Mouse (Mus musculus) layer of hippocampus, adult 9-10 months (tissue): ENCODE data around the gene Fam117a.

Experiments
- DNase-seq: peaks from one replicate; pipeline ENCODE4 v3.0.0; 2022; ENCODE audit warnings: low spot score

Gene Fam117a

DNA sequence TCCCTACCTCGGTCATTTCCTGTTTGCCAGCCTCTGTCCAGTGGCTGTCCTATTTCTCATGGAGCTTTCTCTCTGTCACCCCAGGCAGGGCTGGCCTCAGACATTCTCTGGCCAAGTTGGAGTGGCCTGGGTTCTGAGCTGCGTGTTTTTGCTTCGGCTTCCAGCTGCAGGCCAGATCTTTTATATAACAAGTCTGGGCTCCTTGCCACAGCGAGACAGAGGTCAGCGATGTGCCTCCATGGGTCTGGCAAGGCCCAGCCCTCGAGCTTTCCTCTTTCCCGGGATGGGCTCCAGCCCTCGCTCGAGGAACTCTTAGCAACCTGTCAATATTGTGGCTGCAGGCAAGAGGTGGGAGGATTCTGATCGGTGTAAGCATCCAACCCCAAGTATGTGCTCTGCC, 28.8 kb downstream of the Fam117a start:
- no peak for DNase-seq

DNA sequence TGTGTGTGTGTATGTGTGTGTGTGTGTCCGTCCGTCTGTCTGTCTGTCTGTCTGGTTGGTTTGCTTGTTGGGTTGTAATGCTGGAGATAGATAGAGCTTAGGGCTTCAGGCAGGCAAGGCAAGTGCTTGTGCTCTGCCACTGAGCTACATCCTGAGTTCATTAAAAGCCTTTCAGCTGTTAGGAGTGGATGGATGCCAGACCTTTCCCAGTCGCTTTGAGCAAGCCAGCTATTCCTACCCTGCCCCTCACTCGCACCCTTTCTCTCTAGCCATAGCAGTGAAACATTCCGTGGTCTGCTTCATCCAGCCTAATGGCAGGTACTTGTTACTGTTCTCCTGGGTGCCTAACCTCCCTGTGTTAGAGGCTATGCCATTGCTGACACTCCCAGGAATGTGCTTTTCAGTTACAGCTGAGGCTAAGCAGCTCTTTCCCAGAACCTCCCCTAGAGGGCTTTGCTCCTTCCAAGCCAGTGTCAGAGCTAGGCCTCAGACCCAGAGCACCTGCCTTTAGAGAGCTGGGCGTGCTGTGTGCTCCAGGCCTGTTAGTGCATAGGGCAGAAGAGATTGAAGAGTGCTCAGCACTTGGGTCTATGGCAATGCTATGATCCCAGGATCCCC, 29.6 kb downstream of the Fam117a start:
- DNase-seq, result no peak

DNA sequence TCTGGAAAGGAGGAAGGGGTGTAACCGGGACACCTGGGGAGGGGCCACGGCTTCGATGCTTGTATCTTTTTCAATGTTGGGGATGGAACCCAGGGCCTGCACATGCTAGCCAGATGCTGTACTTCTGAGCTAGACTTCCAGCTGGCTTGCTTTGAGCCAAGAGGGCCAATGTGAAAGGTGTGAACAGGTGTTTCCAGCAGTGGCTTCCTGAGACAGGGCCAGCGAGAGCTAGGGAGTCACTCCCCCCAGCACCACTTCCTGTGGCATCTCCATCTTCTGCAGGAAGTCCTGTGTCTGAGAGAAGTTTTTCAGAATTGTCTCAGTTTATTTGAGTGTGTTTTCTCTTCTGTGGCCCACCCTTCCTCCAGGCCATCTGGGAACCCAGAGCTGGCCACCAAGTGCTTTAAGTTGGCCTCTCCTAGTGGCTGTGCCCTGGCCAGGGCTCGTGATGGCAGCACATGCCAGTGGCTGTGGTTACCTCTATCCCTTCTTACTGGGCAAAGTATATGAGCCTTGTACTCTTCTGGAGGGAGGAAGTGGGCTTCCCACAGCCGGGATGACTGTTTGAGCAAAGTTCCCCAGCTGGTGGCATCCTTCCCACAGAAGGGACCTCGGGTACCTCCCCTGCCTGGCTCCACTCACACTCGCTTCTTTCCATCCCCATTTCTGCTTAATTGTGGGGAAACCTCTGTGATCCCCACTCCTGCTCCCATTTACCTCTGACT, 30.4 kb downstream of the Fam117a start:
- DNase-seq, result no peak

DNA sequence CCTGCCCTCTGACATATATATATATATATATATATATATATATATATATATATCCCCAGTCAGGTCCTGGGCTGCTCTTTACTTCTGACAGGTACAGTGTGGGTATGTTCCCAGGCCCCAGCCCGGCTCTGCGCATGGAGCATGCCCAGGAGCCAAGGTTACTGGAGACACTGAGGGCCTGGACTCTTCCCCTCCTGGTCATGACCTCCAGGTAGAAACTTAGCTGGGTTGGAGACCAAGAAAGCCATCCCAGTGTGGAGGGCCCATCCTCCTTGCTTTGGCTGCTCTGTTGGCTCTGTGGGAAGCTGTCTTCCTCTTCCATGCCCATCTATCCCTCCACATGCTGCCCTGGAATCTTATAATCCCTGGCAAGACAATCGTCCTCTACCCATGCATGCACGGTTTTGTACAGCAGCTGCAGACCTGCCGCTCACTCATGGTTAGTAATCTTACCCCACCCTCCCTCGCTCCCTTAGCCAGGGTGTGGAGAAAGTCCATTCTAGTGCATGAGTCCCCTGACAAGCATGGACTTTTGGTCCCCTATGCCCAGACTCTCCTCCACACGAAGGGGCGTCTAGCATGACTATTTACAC, 31.5 kb downstream of the Fam117a start:
- DNase-seq, result no peak

DNA sequence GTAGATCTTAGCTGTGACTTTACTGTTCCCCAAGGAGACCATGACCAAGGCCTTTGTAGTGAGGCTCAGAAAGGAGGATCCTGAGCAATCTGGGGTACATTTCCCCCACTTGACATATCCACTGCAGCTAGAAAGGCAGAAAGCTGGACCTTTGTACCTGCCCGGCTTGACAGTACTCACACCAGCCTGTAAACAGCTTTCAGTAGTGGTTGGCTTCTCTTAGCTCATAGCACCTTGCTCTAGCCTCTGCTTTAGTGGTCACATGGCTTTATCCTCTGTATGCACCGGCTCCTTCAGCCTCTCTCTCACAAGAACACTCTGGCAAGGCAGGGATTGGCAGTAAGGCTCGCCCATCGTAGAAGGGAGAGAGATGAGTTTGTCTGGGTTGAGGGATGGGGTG, 32.1 kb downstream of the Fam117a start:
- DNase-seq, result no peak

DNA sequence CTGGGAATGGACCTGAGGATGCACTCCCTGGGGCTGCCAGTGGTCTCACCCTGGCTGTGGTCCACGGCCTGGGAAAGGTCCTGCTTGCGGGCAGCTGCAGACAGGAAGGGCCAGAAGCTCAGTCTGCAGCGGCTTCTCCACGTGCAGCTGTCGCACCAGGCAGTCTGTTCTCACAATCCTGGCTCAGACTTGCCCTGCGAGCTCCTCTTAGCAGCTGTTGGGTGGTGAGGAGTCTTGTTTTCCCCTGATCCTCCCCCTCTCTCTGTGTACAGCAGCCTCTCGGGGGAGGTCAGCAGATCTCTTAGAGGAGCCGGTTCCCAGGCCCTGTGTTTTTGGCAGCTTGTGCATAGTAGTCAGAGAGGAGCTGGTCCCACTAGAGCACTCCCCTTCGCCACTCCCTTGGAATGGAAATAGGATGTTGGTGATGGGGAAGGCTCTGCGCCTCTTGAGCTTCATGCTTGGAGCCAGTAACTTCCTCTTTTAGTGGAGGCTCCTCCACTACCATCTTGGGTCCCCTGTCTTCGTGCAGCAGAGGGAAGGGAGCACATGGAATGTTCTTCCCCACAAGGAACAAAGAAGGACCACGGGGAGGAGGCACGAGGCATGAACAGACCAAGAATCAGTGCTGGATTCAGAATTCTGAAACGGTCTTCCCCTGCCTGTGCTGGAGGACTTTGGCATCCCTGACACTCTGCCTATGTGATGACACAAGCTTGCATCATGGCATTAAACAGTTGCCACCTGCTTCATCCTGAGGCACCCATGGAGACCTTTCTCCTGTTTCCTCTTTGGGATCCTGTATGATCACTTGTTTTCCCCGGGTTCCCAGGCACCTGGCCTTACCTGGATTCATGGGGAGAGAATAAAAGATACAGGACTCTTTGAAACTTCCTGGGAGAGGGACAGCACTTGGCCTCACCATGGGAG, 33.4 kb downstream of the Fam117a start:
- no peak for DNase-seq

DNA sequence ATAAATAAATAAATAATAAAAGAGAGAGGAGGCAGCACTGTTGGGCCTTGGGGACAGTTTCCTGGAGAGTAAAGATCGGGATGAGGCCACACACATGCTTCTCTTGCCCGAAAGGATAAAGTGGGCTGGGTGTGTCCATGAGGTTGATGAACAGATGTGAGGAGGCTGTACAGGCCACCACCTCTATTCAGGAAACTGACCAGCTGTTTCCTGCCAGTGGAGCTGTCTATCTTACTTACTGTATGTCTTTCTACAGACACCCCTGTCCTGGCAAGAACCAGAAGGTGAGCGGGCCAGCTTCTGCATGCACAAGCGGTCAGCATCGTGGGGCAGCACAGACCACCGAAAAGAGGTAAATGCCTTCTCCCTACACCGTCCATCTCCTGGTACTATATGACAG, 34.4 kb downstream of the Fam117a start:
- DNase-seq, result no peak

DNA sequence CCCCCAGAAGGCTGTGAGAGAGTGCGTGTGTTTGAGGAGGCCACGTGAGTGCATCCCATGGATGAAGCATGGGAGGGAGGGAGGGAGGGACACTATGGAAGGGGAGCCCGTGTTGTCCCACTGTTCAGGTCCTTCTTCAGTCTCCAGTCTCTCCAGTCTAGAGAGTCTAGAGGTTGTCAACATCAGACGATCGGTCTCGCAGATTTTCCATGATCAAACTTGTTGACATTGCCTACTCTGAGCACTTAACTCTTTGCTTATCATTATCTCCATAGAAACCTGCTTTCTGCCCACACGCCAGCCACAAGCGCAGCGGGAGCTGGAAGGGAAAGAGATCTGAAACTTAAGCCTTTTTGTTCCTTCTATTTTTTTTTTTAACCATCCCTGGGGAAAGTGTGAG, 42.1 kb downstream of the Fam117a start:
- DNase-seq, result no peak

DNA sequence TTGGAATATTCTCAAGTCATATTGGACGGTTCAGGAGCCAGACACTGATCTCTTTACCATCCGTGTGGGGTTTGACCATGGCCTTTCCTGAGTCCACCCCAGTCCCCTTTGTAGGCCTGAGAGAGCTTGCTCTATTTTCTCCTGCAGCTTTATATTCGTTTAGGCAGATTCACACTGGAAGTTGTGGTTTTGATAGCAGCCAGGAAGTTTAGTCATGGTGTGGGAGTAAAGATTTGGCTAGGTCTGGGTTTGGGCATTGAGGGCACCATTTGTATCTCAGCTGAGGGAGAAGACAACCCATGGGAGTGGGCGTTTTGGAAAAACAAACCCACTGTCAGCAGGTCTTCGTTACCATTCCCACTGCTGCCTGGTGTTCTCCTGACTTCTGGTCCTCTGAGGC, 42.7 kb downstream of the Fam117a start:
- no peak for DNase-seq

DNA sequence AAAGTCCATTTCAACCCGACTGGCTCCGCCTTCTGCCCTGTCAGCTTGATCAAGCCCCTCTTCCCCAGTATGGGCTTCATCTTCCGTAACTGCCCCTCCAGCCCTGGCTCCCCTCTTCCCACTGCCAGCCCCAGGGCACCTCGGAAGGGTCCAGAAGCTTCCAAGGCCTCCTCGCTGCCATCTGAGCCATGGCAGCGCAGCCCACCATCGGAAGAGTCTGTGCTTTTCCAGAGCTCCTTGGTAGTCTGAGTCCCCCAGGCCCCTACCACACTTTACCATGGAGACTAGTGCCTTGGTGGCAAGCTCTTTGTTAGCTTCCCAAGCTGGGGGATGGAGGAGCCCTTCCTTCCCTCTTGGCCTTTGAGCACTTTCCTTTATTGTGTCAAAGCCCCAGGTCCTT, 43.9 kb downstream of the Fam117a start:
- no peak for DNase-seq

DNA sequence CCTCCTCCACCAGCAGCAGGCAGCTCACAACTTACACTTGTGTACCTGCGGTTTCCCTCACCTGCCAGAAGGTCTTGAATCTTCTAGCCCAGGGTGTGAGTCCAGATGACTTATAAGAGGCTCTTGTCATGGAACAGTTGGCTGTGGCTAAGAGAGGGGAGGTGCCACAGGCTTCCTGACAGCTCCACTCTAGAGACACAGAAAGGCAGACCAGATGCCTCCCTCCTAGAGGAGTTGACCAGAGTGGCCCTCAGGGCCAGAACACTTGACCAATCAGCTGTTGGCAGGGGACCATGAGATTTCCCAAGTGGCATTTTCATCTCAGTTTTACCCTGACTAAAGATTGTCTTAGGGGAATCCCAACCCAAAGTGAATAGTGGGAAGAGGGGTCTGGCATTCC, 44.3 kb downstream of the Fam117a start:
- no peak for DNase-seq

DNA sequence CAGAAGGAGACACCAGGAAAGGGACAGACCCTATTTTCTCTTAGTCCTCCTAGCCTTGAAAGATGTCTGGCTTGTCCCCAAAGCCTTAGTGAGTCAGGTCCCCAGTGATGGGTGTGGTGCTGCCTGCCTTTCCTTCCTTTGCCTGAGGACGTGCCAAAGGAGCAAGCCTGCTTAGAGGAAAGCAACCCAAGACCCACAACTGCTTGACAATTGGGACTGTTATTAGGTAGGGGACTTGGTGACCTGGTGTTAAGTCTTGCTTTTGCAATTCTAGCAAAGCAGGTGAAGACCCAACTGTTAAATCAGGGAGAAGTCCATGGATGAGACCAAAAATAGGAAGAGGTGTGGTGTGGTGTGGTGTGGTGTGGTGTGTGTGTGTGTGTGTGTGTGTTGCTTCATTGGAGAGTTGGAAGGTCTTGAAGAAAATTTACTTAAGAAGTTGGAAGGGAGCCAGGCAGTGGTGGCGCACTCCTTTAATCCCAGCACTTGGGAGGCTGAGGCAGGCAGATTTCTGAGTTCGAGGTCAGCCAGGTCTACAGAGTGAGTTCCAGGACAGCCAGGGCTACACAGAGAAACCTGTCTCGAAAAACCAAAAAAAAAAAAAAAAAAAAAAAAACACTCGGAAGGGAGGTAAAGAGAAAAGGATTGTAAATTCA, 46.6 kb downstream of the Fam117a start:
- no peak for DNase-seq

DNA sequence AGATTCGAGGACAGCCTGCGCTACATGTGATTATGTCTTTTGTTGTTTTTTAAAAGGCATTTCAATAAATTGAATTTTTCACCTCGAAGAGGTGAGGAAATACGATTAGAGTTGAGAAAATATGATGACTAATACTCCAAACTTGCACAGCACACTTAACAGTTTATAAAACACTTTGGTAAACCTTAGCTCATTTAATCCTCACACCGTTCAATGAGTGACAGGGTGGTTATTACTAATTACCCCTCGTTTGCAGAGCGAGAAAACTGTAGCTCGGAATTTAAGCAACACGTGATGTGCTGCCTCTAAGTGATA, 47.1 kb downstream of the Fam117a start:
- no peak for DNase-seq

DNA sequence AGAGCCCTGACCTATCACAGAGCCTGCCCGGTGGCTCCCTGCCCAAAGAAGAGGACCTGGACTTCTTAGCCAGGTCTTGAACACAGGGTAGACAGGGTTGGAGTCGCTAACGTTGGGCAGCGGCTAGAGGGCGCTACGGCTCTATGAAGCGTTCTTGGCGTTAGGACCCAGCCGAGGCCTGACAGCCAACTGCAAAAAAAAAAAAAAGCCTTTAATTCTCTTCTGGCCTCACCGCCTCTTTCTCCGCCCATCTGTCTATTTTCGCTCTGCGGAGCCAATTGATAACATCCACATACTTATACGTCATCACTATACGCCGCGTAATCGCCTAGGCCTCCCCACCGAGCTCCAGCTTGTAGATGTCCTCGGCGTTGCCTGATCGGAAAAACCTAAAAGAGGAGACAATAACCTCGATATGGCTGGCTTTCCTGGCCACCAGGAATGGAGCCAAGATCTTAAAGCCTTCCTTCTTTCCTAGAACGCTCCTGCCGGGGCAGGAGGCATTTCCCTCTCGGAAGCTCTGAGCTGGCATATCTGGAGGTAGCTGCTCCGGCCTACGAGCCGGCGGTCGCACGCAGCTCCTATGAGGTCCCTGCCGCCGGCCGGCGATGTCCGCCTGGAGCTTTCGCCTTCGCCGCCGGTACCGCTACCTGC, 47.6 kb downstream of the Fam117a start, which contains the start of gene Slc35b1:
Gene Slc35b1 (plus strand): TSS at position 374 of the 654 bp plus-strand sequence.
- peak; percentile 99 for DNase-seq

DNA sequence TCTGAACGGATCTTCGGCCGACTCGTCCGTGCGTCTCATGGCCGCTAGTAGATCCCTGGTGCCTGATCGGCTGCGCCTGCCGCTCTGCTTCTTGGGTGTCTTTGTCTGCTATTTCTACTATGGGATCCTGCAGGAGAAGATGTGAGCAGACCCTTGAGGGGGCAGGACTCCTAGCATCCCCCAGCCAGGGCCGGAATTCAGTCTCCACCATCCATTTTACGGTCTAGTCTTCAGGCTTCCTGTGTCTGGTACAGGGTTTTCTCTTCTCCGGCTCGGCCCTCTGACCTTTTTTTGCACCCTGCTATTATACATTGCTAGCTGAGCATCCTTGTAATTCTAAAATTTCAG, 48.1 kb downstream of the Fam117a start:
- no peak for DNase-seq

DNA sequence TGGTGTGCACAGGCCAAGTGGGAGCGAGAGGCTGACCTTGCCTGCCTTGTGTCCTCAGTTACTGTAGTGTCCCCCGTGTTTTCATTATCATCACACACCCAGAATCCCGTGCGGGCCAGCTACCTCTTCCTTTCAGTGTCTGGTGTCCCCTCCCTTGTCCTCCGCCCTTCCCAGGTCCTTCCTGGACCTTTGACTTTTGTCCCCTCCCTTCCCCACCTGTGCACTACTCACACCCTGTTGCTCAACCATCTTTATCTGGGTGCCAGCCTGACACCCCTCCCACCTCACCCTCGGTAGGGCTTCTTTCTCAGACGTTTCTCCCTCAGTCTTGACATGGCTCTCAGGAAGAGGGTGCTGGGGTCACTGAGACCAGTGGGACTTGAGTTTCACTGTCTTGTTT, 50.5 kb downstream of the Fam117a start:
- DNase-seq, result no peak

DNA sequence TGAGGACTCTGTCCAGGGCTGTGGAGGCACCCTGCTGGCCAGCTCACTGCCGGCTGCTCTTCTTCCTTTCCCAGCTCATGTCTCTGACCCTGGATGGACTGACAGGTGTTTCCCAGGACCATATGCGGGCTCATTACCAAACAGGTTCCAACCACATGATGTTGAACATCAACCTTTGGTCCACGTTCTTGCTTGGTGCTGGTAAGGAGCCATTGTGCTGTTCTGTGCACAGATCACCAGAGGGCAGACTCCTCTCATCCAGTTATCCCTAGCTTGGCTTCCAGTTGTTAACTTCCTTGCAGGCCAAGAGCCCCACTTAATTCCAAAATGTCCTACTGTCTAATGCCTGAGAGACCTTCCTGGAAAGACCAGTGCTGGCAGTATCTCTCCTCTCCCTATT, 52.2 kb downstream of the Fam117a start:
- DNase-seq, result no peak

DNA sequence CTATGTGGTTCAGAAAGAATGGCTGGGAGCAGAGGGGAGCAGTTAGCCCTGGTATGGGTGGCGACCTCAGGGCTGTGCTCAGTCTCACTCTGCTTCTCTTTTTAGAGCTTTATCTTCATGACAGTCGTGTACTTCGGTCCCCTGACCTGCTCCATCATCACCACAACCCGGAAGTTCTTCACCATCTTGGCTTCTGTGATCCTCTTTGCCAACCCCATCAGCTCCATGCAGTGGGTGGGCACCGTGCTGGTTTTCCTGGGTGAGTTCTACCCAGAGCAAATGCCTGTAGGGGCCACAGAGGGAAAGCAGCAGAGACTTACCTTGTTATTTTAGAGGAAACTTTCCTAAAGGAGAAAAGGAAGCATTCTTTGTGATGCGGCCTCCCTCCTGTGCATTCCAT, 53.6 kb downstream of the Fam117a start:
- no peak for DNase-seq

DNA sequence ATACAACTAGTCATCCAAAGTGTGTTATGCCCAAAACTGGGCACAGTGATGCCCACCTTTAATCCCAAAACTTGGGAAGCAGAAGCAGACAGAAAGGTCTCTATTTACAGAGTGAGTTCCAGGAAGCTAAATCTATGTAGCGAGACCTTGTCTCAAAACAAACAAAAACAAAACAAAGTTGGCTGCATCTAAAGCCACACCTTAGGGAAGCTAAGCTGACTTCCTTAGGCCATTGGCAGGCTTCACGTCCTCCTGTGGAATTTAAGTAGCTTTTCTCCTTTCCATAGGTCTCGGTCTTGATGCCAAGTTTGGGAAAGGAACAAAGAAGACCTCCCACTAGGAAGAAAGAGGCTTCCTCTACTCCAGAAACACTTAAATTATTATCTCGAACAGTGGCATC, 54.4 kb downstream of the Fam117a start:
- no peak for DNase-seq

DNA sequence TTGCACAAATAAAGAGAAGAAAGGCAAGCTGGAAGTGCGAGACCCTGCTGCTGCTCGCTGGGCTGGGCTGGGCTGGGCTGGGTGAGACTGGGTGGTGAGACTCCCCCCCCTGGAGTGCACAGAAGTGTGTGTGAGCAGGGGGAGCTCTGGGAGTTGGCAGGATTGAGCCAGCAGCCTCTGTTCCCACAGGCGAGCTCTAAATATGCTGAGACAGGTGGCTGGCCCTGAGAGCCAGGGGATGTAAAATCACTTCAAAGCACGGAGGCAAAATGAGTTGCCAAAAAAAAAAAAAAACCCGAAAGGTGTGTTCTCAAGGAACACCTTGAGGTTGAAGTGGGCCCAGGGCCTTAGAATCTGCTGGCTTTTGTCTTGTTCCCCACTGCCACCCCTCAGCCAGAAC, 54.9 kb downstream of the Fam117a start:
- DNase-seq, result no peak

DNA sequence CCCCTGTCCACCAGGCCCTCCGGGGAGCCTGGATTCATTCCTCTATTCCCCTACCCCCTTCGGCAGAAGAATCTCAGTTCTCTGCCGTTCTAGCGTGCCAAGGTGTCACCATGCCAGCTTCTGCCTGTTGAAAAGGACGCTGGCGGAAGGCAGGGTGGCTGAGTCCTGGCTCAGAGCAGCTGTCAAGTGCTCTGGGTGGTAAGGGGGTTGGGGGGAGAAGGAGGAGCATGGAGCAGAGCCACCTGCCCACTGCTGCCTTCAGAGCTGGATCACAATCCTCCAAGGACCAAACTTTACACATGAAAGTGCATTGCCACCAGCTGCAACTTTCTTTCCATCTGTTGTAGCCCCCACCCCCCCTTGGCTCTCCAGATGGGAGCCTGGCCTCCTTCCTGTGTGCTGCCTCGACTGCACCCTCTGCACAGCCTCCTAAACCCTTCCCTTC, 55.4 kb downstream of the Fam117a start:
- no peak for DNase-seq
